Mouse (Mus musculus): Measurements from ENCODE around the gene Higd1b. TPM values are rescaled to one million over a fixed set of nuclear protein-coding genes. Genes with fewer than 3 reads are reported as not detected.
A peak's percentile ranks its signal among the peaks of the same experiment; 100 is the strongest.

Gene Higd1b
- polyA plus RNA-seq, 1 experiment, result 2.1 TPM

DNA sequence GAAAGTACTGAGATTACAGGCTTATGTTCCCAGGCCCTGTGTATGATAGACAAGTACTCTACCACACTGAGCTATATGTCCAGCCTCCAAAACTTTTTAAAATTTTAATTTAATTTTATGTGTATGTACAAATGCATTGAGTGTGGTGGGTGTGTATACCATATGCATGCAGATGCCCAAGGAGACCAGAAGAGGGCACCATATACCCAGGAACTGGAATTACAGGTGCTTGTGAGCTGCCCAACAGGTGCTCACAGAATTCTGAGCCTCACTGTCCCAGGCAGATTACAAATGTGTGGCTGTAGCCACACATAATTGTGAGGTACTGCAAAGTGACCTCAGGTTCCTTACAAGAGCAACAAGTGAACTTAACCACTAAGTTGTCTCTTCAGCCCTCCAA is 18.1 kb downstream of the Higd1b start:
- TF ChIP-seq CTCF (IDR thresholded peaks at IDR 0.05; ENCODE audit: control insufficient read depth, insufficient read depth, low read length) (peak; percentile 25; the same call in 1 of the 2 replicates), POLR2A (IDR thresholded peaks at IDR 0.05; ENCODE audit: borderline replicate concordance, control insufficient read depth, low read depth, low read length) (no peak)
- H3K4me1 ChIP-seq (ENCODE audit: control insufficient read depth, insufficient read depth, low read length), result no peaks in the 10 kb centered on the region
- no peak overlapping the region for H3K27ac ChIP-seq (ENCODE audit: control insufficient read depth, insufficient read depth, low read depth, low read length, poor library complexity)
- H3K4me3 ChIP-seq (replicated peaks; ENCODE audit: control insufficient read depth, low read depth, low read length), result no peak overlapping the region

DNA sequence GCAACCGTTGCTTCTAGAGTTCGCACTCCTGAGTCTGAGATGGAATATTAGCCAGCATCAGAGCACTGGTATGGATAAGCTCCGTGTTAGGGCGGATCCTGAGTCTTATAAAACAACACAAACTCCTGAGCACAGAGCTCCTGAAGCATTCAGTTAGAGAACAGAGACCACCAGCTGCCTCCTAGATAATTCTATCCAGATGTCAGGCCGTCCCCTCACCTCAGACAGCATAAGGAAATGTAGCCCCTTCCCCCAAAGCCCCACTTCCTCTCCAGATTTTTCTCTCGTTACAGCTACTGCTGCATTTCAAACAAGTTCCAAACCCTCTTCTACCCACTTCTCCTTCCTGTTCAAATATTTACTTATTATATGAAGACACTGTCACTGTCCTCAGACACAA is 20.3 kb downstream of the Higd1b start:
- no peak for TF ChIP-seq CTCF (IDR thresholded peaks at IDR 0.05; ENCODE audit: control insufficient read depth, insufficient read depth, low read length)
- no peak for TF ChIP-seq POLR2A (IDR thresholded peaks at IDR 0.05; ENCODE audit: borderline replicate concordance, control insufficient read depth, low read depth, low read length)
- Histone ChIP-seq H3K4me1 (ENCODE audit: control insufficient read depth, insufficient read depth, low read length) (no peaks in the 10 kb centered on the region), H3K4me3 (replicated peaks; ENCODE audit: control insufficient read depth, low read depth, low read length) (no peak overlapping the region), H3K27ac (ENCODE audit: control insufficient read depth, insufficient read depth, low read depth, low read length, poor library complexity) (no peak overlapping the region)
- 85% methylated on average over 6 of the region's 6 CpGs for whole genome bisulfite sequencing

DNA sequence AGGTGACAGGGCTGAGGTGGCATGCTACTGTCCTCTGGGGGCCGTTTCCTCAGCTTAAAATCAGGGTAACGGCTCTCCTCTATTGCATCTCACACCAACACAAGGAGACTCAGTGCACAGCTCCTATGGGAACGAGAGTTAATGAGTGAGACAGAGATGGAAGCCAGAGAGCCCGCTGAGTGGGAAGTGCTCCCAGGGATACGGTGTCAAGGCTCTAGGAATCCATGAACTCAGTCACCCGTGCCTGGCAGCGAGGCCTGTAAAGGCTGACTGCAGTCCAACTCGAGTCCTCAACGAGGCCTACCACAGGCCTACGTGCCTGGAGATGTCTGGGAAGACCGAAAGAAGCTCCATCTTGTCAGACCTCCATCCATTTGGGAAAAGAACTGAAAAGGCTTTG is 23.3 kb downstream of the Higd1b start:
- H3K4me3 ChIP-seq (replicated peaks; ENCODE audit: control insufficient read depth, low read depth, low read length), result no peak overlapping the region
- WGBS, result 93% methylated on average over 11 of the region's 11 CpGs
- no peak for TF ChIP-seq CTCF (IDR thresholded peaks at IDR 0.05; ENCODE audit: control insufficient read depth, insufficient read depth, low read length)
- TF ChIP-seq POLR2A (IDR thresholded peaks at IDR 0.05; ENCODE audit: borderline replicate concordance, control insufficient read depth, low read depth, low read length), result no peak
- H3K27ac ChIP-seq (ENCODE audit: control insufficient read depth, insufficient read depth, low read depth, low read length, poor library complexity), result no peak overlapping the region
- no peaks in the 10 kb centered on the region for H3K4me1 ChIP-seq (ENCODE audit: control insufficient read depth, insufficient read depth, low read length)

DNA sequence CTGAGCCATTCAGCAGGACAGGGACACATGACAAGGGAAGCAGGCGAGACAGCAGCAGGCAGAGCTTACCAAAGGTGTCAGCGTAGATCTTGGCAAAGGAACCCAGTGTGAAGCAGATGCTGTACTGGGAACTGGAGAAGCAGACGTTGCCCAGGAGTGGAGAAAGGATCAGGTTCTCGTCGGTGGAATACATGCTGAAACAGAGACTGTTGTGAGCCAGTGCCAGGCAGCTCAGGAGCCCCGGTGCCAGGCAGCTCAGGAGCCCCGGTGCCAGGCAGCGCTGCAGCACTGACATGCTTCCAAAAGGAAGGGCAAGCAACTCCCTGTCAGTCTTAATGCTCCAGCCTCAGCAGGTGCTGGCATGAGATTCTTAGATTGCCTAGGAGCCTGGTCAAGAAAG is 24.3 kb downstream of the Higd1b start:
- WGBS, result 93% methylated on average over 8 of the region's 8 CpGs
- no peak overlapping the region for H3K4me3 ChIP-seq (replicated peaks; ENCODE audit: control insufficient read depth, low read depth, low read length)
- TF ChIP-seq CTCF (IDR thresholded peaks at IDR 0.05; ENCODE audit: control insufficient read depth, insufficient read depth, low read length) (no peak), POLR2A (IDR thresholded peaks at IDR 0.05; ENCODE audit: borderline replicate concordance, control insufficient read depth, low read depth, low read length) (no peak)

DNA sequence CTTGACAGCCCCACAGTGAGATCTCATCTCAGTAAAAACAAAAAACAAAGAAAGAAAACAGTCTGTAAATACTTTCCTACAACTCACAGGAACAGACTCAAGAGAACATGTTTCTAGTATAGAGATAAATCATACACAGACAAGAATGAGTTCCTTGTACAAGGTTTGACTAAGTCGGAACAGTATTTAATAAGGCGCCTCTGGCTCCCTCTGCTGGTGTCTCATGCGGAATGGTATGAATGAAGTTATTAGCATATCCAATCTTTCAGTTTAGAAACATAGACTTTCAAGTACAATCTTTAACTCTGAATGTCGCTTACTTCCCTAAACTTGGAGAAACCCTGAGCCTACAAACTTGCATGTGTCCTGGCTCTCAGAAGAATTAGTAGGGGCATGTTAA is 28.6 kb downstream of the Higd1b start:
- 21% methylated on average over 4 of the region's 4 CpGs for WGBS
- TF ChIP-seq CTCF (IDR thresholded peaks at IDR 0.05; ENCODE audit: control insufficient read depth, insufficient read depth, low read length) (no peak), POLR2A (IDR thresholded peaks at IDR 0.05; ENCODE audit: borderline replicate concordance, control insufficient read depth, low read depth, low read length) (no peak)
- H3K4me3 ChIP-seq (replicated peaks; ENCODE audit: control insufficient read depth, low read depth, low read length), result no peak overlapping the region
- H3K27ac ChIP-seq (ENCODE audit: control insufficient read depth, insufficient read depth, low read depth, low read length, poor library complexity), result no peak overlapping the region
- H3K4me1 ChIP-seq (ENCODE audit: control insufficient read depth, insufficient read depth, low read length), result no peaks in the 10 kb centered on the region

More for the DNA sequence above, 24.3 kb downstream of the Higd1b start:
- no peaks in the 10 kb centered on the region for H3K4me1 ChIP-seq (ENCODE audit: control insufficient read depth, insufficient read depth, low read length)
- no peak overlapping the region for H3K27ac ChIP-seq (ENCODE audit: control insufficient read depth, insufficient read depth, low read depth, low read length, poor library complexity)

DNA sequence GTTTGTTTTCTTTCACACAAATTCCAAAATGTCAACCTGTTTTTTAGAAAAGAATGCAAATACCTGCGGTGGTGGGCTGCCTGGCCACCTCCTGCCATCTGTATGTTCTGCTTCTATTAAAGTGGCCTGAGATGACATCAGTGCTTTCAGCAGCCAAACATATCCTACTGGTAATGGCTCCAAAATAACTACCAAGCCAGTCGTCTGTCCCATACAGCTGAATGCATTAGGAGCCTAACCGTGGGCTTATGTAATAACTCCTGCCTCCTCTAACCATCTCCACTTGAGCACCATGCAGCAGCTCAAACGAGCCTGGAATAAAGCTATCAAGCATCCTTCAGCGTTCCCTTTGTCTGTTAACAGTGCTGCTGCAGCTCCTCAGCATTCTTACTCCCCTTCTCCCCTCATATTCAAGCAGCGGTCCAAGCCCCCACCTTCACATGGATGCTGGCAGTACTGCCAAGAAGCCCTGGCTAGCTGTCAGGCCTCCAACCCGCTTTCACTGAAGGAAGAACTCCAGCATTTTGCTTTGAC is 39.2 kb downstream of the Higd1b start:
- 88% methylated on average over 7 of the region's 7 CpGs for WGBS
- TF ChIP-seq CTCF (IDR thresholded peaks at IDR 0.05; ENCODE audit: control insufficient read depth, insufficient read depth, low read length), result no peak
- no peak for TF ChIP-seq POLR2A (IDR thresholded peaks at IDR 0.05; ENCODE audit: borderline replicate concordance, control insufficient read depth, low read depth, low read length)

DNA sequence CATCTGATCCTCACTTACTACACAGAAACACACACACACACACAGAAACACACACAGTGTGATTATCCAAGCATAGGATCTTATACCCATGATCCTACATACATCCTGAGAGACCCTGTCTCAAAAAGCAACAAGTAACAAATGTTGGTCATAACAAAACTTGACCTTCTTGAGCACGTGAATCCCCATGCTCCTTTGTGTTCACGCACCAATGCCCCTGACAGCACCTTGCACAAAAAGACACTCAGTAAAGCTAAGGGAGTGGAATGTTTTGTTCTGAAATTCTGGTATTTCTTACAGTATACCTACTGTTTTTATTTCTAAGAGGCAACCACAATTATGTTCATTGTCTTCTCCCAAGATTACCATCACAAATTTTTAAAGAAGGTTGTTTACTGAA is 43.9 kb downstream of the Higd1b start:
- Histone ChIP-seq H3K4me1 (ENCODE audit: control insufficient read depth, insufficient read depth, low read length) (no peaks in the 10 kb centered on the region), H3K27ac (ENCODE audit: control insufficient read depth, insufficient read depth, low read depth, low read length, poor library complexity) (no peak overlapping the region), H3K4me3 (replicated peaks; ENCODE audit: control insufficient read depth, low read depth, low read length) (peak overlapping the region; percentile 24)
- no peak for TF ChIP-seq POLR2A (IDR thresholded peaks at IDR 0.05; ENCODE audit: borderline replicate concordance, control insufficient read depth, low read depth, low read length)
- no peak for TF ChIP-seq CTCF (IDR thresholded peaks at IDR 0.05; ENCODE audit: control insufficient read depth, insufficient read depth, low read length)
- 76% methylated on average over 2 of the region's 2 CpGs for WGBS

More for the DNA sequence above, 39.2 kb downstream of the Higd1b start:
- Histone ChIP-seq H3K4me3 (replicated peaks; ENCODE audit: control insufficient read depth, low read depth, low read length) (no peak overlapping the region), H3K4me1 (ENCODE audit: control insufficient read depth, insufficient read depth, low read length) (no peaks in the 10 kb centered on the region), H3K27ac (ENCODE audit: control insufficient read depth, insufficient read depth, low read depth, low read length, poor library complexity) (no peak overlapping the region)

DNA sequence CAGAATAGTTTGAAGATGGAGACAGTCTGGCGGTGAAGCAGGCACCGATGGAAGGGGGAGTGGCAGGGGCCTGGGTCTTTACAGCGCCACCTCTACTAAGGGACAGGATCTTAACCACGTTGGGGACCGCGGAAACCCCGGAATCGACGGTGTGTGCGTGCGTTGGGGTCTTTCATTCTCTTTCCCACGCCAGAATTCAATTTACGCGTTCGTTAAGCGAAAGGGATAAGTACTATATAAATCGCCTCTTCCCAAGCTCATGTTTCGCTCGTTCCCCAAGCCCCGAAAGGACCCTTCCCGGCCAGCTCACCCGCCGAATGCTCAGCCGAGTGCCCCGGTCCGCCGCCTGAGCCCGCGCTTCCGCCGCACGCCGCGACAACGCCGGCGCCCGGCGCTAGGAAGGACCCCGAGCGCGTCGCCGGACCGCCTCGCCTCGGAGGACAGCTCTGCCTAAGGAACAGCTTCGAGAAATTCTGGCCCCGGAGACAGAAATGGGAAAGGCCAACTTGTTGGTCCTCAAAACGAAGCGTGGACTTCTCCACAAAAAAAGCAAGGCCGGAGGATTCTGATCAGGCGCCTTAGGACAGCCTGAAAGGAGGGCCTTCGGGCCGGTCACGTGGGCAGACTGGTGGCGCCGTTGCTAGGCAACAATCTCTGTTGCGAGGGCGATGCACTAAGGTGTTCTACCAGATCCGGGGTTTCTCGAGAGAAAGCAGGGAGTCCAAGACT is 45.1 kb downstream of the Higd1b start, which contains the start of the genes Eftud2 and Ccdc103:
Eftud2 (minus strand) TSS at position 401 of the 729 bp plus-strand sequence.
Ccdc103 (plus strand) TSS at position 620 of the 729 bp plus-strand sequence.
- Histone ChIP-seq H3K4me1 (ENCODE audit: control insufficient read depth, insufficient read depth, low read length) (no peaks in the 10 kb centered on the region), H3K27ac (ENCODE audit: control insufficient read depth, insufficient read depth, low read depth, low read length, poor library complexity) (peak within 1 kb of the TSS; percentile 89), H3K4me3 (replicated peaks; ENCODE audit: control insufficient read depth, low read depth, low read length) (peak within 1 kb of the TSS; percentile 87)
- TF ChIP-seq CTCF (IDR thresholded peaks at IDR 0.05; ENCODE audit: control insufficient read depth, insufficient read depth, low read length), result no peak
- TF ChIP-seq POLR2A (IDR thresholded peaks at IDR 0.05; ENCODE audit: borderline replicate concordance, control insufficient read depth, low read depth, low read length), result peak; percentile 65; the same call in 1 of the 2 replicates
- WGBS, result under 1% methylated on average over 62 of the region's 62 CpGs
